Mouse (Mus musculus): ENCODE data around the gene Adipor1.
A peak's percentile ranks its signal among the peaks of the same experiment; 100 is the strongest.
"Not testable (repeated sequence)": the region's sequence is repeated elsewhere in the genome, so short reads cannot be mapped to it uniquely, and the experiment has no call there.

Gene Adipor1

DNA sequence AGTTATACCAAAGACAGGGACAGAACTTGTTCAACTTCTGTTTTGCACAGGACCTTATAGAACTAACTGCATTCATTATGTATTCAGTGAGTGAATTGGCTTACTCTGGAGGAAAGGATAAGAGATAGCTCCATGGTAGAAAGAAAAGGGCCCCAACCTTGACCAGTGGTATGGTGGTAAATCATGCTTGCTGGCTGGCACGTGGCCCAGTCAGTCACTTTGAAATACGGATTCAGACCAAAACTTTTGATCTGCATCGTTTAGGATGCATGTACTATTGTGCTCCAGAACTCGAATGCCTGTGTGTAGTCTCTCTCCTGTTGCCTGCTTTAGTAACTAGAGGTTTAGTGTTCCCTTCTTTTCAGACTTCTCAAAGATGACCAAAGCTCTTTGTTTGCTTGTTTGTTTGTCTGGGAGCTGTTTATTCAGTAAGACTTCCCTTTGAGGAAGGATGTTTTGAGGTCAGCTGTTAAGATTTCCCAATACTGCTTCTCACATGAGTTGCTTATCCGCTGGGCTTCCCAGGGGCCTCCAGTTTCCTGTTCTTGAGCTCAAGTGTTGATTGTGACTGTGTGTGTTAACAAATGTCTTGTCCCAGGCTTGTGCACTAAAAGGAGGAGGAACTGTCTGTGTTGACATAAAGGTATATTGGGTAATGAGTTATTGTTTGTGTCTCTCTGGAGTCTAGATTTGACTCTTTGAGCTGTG is 4.7 kb downstream of the Adipor1 start:
- no peak for DNase-seq (ENCODE audit: low read depth, low spot score)

DNA sequence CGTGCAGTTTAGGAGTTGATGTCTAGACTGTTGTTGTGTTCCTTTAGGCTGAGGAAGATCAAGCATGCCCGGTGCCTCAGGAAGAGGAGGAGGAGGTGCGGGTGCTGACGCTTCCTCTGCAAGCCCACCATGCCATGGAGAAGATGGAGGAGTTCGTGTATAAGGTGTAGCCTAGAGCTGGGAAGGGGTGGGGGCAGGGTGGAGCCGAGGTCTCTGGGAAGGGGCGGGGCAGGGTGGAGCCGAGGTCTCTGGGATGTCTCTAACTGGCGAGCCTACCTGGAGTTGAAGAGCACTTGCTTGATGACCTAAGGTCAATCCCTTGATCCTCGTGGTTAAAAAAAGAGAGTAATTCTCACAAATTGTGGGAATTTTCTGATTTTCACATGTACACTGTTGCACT is 8.7 kb downstream of the Adipor1 start:
- no peak for DNase-seq (ENCODE audit: low read depth, low spot score)

DNA sequence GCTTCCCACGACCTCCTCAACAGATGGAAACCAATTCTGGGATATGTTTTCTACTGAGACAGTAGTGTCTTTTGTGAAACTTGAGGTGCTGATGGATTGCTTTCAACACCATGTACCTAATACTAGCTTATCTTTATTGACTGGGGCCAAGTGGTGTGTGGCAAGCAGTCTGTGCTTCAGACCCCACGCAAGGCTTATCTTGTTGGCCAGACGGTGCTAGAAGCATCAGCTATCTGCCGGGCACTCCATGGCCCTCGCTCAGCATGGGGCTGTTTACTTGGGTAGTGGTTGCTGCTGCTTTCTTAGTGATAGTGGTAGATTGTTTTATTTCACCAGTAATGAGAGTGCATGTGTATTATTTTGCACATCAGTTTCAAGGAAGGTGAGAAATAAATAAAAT is 11.1 kb downstream of the Adipor1 start:
- DNase-seq (ENCODE audit: low read depth, low spot score) = no peak

- no peak for DNase-seq (ENCODE audit: low read depth, low spot score)
Measured at GRCm38 (mm10) chr1:134433002-134433401, 17.8 kb downstream of the Adipor1 start.

DNA sequence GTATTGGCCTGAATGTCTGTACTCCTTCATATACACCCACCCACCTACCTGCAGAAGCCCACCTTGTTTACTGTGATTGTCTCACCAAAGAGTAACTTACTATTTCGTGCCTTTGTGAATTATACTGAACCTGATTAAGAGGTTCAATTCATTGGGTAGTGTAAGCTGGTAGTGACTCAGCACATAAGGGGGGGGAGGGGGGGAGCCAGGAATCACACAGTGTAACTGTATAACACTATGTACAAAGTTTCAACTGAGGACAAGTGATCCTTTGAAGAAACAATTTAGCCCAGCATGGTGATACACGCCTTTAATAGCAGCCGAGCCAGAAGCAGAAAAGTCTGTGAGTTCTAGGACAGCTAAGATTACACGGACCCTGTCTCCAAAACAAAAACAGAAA is 18.3 kb downstream of the Adipor1 start:
- no peak for DNase-seq (ENCODE audit: low read depth, low spot score)

GRCm38 (mm10) chr1:134435414-134435813 is 20.2 kb downstream of the Adipor1 start:
- DNase-seq (ENCODE audit: low read depth, low spot score) = peak; percentile 50

GRCm38 (mm10) chr1:134440437-134440836 is 25.3 kb downstream of the Adipor1 start:
- DNase-seq (ENCODE audit: low read depth, low spot score) = no peak

- DNase-seq (ENCODE audit: low read depth, low spot score) = not testable (repeated sequence)
Measured at GRCm38 (mm10) chr1:134441737-134442136, 26.6 kb downstream of the Adipor1 start.

DNA sequence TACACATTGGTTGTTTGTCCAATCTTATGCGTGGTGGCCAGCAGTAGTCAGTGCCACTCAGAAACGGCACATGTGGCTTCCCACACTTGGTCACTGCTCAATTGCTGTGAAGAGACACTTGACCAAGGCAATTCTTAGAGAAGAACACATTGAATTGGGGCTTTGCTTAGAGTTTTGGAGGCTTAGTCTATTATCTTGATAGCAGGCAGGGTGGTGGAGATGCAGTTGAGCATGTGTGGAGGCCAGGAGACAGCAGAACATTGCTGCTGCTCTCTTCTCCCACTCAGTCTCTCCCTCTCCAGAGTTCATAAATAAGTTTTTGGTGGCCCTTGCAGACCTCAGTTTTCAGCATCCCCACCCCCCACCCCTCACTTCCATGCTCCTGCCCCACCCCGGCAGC is 27.2 kb downstream of the Adipor1 start:
- DNase-seq (ENCODE audit: low read depth, low spot score) = no peak

GRCm38 (mm10) chr1:134443288-134443687 is 28.1 kb downstream of the Adipor1 start:
- DNase-seq (ENCODE audit: low read depth, low spot score) = not testable (repeated sequence)

DNA sequence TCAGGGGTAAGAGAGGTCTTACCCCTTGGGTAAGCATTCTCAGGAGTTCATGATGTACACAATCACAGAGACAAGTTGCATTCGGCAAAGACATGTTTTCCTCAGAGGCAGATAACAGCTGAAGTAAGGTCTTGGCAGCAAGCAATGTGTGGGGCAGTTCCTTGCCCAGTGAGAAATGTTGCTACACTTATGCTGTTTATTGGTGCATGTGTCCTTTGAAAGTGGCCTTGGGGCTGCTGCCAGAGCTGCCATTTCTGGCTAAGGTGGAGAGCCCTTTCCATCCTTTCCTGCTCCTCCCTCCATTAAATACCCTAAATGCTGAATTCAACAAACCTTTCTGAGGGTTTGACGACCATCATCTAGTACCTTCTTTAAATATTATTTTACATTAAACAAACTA is 30.2 kb downstream of the Adipor1 start:
- no peak for DNase-seq (ENCODE audit: low read depth, low spot score)

GRCm38 (mm10) chr1:134448537-134448936 is 33.4 kb downstream of the Adipor1 start:
- DNase-seq (ENCODE audit: low read depth, low spot score) = not testable (repeated sequence)

DNA sequence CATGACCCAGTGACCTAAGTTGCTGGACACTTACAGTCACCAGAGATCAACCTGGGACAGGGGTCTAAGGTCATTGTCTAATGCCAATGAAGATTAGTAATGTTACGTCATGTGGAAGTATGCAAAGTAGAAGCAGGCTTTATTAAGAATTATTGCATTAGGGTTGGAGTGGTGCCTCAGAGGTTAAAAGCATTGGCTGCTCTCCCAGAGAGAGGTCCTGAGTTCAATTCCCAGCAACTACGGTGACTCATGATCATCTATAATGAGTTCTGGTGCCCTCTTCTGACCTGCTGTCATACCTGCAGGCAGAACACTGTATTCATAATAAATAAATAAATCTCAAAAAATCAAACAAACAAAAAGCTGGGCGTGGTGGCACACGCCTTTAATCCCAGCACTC is 35.0 kb downstream of the Adipor1 start:
- no peak for DNase-seq (ENCODE audit: low read depth, low spot score)

GRCm38 (mm10) chr1:134450986-134451385 is 35.8 kb downstream of the Adipor1 start:
- peak; percentile 65 for DNase-seq (ENCODE audit: low read depth, low spot score)

DNA sequence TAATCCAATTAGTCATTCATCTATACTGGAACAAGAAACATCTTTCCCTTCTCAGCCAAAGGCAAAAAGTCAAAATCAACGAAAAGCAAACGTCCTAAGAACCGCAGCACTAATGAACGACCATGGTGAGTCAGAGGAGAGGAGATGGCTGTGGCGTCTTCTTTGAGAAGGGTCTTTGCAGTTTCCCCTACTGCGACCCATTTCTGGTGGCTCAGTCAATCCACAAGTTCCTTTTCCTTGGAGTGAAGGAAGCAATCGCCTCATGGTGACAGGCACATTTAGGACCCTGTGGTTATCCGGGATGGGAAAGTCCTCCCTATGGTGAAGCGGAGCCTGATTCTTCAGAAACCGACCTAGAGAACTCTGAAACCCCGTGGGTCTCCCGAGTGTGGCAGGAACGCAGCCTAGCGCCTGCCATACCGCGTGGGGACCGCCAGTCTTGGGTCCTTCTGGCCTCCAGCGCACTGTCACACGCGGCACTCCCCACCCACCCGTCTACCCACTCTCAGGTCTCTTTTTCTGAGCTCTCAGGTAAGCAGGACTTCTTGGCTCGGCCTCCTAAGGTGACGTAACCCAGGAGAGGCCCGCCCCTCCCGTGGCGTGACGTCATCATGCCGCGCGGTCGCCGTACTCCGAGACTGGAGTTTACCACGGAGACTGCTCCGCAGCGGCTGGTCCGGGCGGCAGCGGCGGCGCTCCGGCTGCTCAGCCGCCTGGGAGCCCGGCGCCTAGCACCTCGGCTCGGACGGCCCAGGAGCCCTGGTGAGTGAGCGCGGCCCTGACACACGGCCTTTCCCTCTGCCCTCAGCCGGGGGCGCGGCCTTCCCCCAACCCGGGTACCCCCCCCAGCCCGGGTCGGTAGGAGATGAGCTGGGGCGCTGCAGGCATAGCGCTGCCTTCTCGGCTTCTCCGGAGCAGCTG is 40.0 kb downstream of the Adipor1 start, which contains the start of gene Klhl12:
TSS of gene Klhl12 (plus strand) at position 628 of the 921 bp plus-strand sequence.
- peak; percentile 97 for DNase-seq (ENCODE audit: low read depth, low spot score)

GRCm38 (mm10) chr1:134456060-134456459 is 40.9 kb downstream of the Adipor1 start:
- no peak for DNase-seq (ENCODE audit: low read depth, low spot score)

DNA sequence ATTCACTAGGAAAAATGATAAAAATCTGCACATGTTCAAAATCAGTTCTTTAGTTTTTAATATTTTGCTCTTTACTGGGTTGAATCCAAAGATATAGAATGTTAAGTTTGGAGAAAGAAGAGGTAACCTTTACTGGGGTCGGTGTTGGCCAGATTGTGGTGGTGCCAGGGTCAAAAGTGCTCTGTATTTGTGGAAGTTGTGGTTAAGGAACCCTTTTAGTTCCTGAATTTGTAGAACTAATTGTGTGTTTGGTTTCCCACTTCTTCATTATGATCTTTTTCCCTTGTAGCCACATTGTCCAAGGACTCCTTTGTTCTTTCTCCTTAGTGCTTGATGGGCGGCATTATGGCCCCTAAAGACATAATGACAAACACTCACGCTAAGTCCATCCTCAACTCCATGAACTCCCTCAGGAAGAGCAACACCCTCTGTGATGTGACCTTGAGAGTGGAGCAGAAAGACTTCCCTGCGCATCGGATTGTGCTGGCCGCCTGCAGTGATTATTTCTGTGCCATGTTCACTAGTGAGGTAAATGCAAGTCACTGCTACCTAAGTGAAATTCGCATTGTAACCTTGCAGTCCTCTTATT is 43.1 kb downstream of the Adipor1 start:
- no peak for DNase-seq (ENCODE audit: low read depth, low spot score)

DNA sequence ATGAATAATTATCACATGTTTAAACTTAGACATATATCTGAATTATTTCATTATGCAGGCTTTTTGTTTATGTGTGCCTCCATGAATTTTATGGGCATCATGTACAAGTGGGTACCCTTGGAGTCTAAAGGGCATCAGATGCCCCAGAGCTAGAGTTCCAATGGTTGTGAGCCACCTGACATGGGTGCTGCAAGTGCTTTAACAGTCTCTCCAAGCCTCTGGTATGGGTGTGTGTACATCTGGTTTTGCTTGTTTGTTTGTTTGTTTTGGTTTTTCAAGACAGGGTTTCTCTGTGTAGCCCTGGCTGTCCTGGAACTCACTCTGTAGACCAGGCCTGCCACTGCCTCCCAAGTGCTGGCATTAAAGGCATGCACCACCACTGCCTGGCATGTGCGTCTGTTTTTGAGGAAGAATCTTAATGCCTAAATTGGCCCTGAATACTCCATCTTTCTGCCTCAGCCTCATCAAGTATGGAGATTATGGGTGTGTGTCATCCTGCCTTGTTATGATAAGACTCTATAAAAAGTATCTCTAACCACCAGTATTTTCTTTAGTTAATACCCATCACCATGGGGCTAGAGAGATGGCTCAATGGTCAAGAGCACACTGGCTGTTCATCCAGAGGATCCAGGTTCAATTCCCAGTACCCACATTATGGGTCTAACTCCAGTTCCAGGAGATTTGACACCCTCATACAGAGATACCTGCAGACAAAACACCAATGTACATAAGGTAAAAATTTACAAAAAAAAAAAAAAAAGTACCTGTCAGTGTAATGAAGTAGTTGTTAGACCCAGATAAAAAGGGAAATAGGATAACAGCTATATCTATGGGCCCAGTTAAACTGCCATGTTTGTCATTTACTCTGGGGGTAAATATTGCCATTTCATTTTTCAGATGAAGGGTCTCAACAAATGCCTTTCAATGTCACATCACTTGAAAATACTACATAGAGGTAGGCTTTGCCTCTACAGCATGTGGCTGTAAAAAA is 45.4 kb downstream of the Adipor1 start:
- no peak for DNase-seq (ENCODE audit: low read depth, low spot score)
